Mouse (Mus musculus): ENCODE data around the gene Jmjd7. TPM values are rescaled to one million over a fixed set of nuclear protein-coding genes. Genes with fewer than 3 reads are reported as not detected.

The Jmjd7 gene
- polyA plus RNA-seq, 1 experiment: 7.3 TPM

GRCm38 (mm10) chr2:120060190-120060589 lies 32.9 kb downstream of the Jmjd7 start:
- H3K36me3 ChIP-seq (ENCODE audit: control insufficient read depth, insufficient read depth, low read length): no peaks in the 10 kb centered on the region
- H3K27me3 ChIP-seq (ENCODE audit: control insufficient read depth, insufficient read depth, low read length): no peaks in the 10 kb centered on the region
- H3K4me3 ChIP-seq (ENCODE audit: control insufficient read depth, low read depth, low read length): no peak overlapping the region
- no peaks in the 10 kb centered on the region for H3K4me1 ChIP-seq (ENCODE audit: control insufficient read depth, insufficient read depth, low read length)
- TF ChIP-seq POLR2A (IDR thresholded peaks at IDR 0.05; ENCODE audit: control insufficient read depth, low read depth, low read length) (no peak), CTCF (IDR thresholded peaks at IDR 0.05; ENCODE audit: control insufficient read depth, insufficient read depth, insufficient replicate concordance, low read depth, low read length) (no peak)
- H3K27ac ChIP-seq (ENCODE audit: control insufficient read depth, insufficient read depth, low read depth, low read length): no peak overlapping the region

GRCm38 (mm10) chr2:120060651-120061050 lies 33.4 kb downstream of the Jmjd7 start:
- Histone ChIP-seq H3K4me3 (ENCODE audit: control insufficient read depth, low read depth, low read length) (no peak overlapping the region), H3K36me3 (ENCODE audit: control insufficient read depth, insufficient read depth, low read length) (no peaks in the 10 kb centered on the region), H3K4me1 (ENCODE audit: control insufficient read depth, insufficient read depth, low read length) (no peaks in the 10 kb centered on the region), H3K27ac (ENCODE audit: control insufficient read depth, insufficient read depth, low read depth, low read length) (no peak overlapping the region), H3K27me3 (ENCODE audit: control insufficient read depth, insufficient read depth, low read length) (no peaks in the 10 kb centered on the region)
- no peak for TF ChIP-seq CTCF (IDR thresholded peaks at IDR 0.05; ENCODE audit: control insufficient read depth, insufficient read depth, insufficient replicate concordance, low read depth, low read length)
- TF ChIP-seq POLR2A (IDR thresholded peaks at IDR 0.05; ENCODE audit: control insufficient read depth, low read depth, low read length): no peak

GRCm38 (mm10) chr2:120062248-120062647 lies 35.0 kb downstream of the Jmjd7 start:
- H3K4me3 ChIP-seq (ENCODE audit: control insufficient read depth, low read depth, low read length): no peak overlapping the region
- H3K27me3 ChIP-seq (ENCODE audit: control insufficient read depth, insufficient read depth, low read length): no peaks in the 10 kb centered on the region
- no peaks in the 10 kb centered on the region for H3K36me3 ChIP-seq (ENCODE audit: control insufficient read depth, insufficient read depth, low read length)
- TF ChIP-seq POLR2A (IDR thresholded peaks at IDR 0.05; ENCODE audit: control insufficient read depth, low read depth, low read length) (no peak), CTCF (IDR thresholded peaks at IDR 0.05; ENCODE audit: control insufficient read depth, insufficient read depth, insufficient replicate concordance, low read depth, low read length) (no peak)
- H3K4me1 ChIP-seq (ENCODE audit: control insufficient read depth, insufficient read depth, low read length): no peaks in the 10 kb centered on the region
- no peak overlapping the region for H3K27ac ChIP-seq (ENCODE audit: control insufficient read depth, insufficient read depth, low read depth, low read length)

GRCm38 (mm10) chr2:120064639-120065038 lies 37.4 kb downstream of the Jmjd7 start:
- Histone ChIP-seq H3K36me3 (ENCODE audit: control insufficient read depth, insufficient read depth, low read length) (no peaks in the 10 kb centered on the region), H3K4me3 (ENCODE audit: control insufficient read depth, low read depth, low read length) (no peak overlapping the region), H3K27me3 (ENCODE audit: control insufficient read depth, insufficient read depth, low read length) (no peaks in the 10 kb centered on the region), H3K4me1 (ENCODE audit: control insufficient read depth, insufficient read depth, low read length) (no peaks in the 10 kb centered on the region), H3K27ac (ENCODE audit: control insufficient read depth, insufficient read depth, low read depth, low read length) (no peak overlapping the region)
- TF ChIP-seq CTCF (IDR thresholded peaks at IDR 0.05; ENCODE audit: control insufficient read depth, insufficient read depth, insufficient replicate concordance, low read depth, low read length) (no peak), POLR2A (IDR thresholded peaks at IDR 0.05; ENCODE audit: control insufficient read depth, low read depth, low read length) (no peak)

- no peaks in the 10 kb centered on the region for H3K27me3 ChIP-seq (ENCODE audit: control insufficient read depth, insufficient read depth, low read length)
- H3K4me1 ChIP-seq (ENCODE audit: control insufficient read depth, insufficient read depth, low read length): no peaks in the 10 kb centered on the region
- no peak overlapping the region for H3K27ac ChIP-seq (ENCODE audit: control insufficient read depth, insufficient read depth, low read depth, low read length)
- peak overlapping the region; percentile 83 for H3K4me3 ChIP-seq (ENCODE audit: control insufficient read depth, low read depth, low read length)
- TF ChIP-seq POLR2A (IDR thresholded peaks at IDR 0.05; ENCODE audit: control insufficient read depth, low read depth, low read length) (no peak), CTCF (IDR thresholded peaks at IDR 0.05; ENCODE audit: control insufficient read depth, insufficient read depth, insufficient replicate concordance, low read depth, low read length) (no peak)
- no peaks in the 10 kb centered on the region for H3K36me3 ChIP-seq (ENCODE audit: control insufficient read depth, insufficient read depth, low read length)
These were observed 38.0 kb downstream of the Jmjd7 start for GRCm38 (mm10) chr2:120065243-120065642.

GRCm38 (mm10) chr2:120066224-120066623 lies 38.9 kb downstream of the Jmjd7 start:
- Histone ChIP-seq H3K4me1 (ENCODE audit: control insufficient read depth, insufficient read depth, low read length) (no peaks in the 10 kb centered on the region), H3K27ac (ENCODE audit: control insufficient read depth, insufficient read depth, low read depth, low read length) (no peak overlapping the region), H3K27me3 (ENCODE audit: control insufficient read depth, insufficient read depth, low read length) (no peaks in the 10 kb centered on the region), H3K4me3 (ENCODE audit: control insufficient read depth, low read depth, low read length) (peak overlapping the region; percentile 83), H3K36me3 (ENCODE audit: control insufficient read depth, insufficient read depth, low read length) (no peaks in the 10 kb centered on the region)
- no peak for TF ChIP-seq CTCF (IDR thresholded peaks at IDR 0.05; ENCODE audit: control insufficient read depth, insufficient read depth, insufficient replicate concordance, low read depth, low read length)
- TF ChIP-seq POLR2A (IDR thresholded peaks at IDR 0.05; ENCODE audit: control insufficient read depth, low read depth, low read length): no peak

- no peaks in the 10 kb centered on the region for H3K36me3 ChIP-seq (ENCODE audit: control insufficient read depth, insufficient read depth, low read length)
- no peak overlapping the region for H3K27ac ChIP-seq (ENCODE audit: control insufficient read depth, insufficient read depth, low read depth, low read length)
- no peaks in the 10 kb centered on the region for H3K27me3 ChIP-seq (ENCODE audit: control insufficient read depth, insufficient read depth, low read length)
- TF ChIP-seq CTCF (IDR thresholded peaks at IDR 0.05; ENCODE audit: control insufficient read depth, insufficient read depth, insufficient replicate concordance, low read depth, low read length) (peak; percentile 71; the same call in 1 of the 2 replicates), POLR2A (IDR thresholded peaks at IDR 0.05; ENCODE audit: control insufficient read depth, low read depth, low read length) (no peak)
- H3K4me1 ChIP-seq (ENCODE audit: control insufficient read depth, insufficient read depth, low read length): no peaks in the 10 kb centered on the region
- no peak overlapping the region for H3K4me3 ChIP-seq (ENCODE audit: control insufficient read depth, low read depth, low read length)
These were observed 41.5 kb downstream of the Jmjd7 start for GRCm38 (mm10) chr2:120068555-120069465.
